Mouse (Mus musculus) left cerebral cortex, adult 9 months (tissue): Measurements from ENCODE around the gene Opcml.

Experiments
- DNase-seq, 2 experiments: peaks; one replicate each; pipeline ENCODE4 v3.0.0; 2022; ENCODE audit warnings: low spot score in 2 of 2

Gene Opcml

GRCm38 (mm10) chr9:28157092-28157491 lies 366.5 kb downstream of the Opcml start:
- DNase-seq, result no peak

- no peak for DNase-seq
These were observed 370.4 kb downstream of the Opcml start for GRCm38 (mm10) chr9:28160953-28161352.

DNA sequence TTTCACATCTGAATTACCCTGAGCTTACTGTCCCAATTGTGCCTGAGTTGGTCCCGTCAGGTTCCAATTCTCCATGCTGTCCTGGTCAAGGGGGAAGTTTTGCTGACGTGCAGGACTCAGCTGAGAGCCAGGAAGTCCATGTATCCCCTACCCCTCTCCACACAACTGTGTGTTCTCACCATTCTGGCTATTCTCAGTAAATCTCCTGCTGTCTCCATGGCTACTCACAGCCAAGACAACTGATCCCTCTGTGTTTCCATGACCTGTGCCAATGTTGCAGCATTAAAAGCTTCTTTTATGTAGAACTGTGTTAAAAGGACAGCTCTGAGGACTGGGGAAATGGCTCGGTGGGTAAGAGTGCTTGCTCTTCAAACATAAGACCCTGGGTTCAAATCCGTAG lies 373.4 kb downstream of the Opcml start:
- no peak for DNase-seq

DNA sequence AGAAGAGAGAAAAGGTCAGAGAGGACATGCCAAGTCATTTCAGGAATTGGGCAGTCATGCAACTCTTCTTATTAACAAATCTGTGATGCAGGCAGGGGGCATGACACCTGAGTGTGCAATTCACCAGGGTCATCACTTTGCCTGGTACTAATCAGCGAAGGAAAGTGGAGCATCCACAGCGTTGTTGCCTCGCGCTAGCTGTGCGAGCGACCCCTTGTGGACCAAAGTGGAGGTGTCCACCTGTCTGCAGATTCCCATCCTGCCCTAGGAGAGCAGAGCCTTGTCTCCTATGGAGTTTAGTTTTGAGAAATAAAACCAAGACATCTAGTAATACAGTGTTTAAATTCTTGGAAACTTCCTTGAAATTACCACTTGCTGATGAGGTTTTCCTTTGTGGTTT lies 381.3 kb downstream of the Opcml start:
- peak in 1 of 2 experiments; percentile 63 for DNase-seq

DNA sequence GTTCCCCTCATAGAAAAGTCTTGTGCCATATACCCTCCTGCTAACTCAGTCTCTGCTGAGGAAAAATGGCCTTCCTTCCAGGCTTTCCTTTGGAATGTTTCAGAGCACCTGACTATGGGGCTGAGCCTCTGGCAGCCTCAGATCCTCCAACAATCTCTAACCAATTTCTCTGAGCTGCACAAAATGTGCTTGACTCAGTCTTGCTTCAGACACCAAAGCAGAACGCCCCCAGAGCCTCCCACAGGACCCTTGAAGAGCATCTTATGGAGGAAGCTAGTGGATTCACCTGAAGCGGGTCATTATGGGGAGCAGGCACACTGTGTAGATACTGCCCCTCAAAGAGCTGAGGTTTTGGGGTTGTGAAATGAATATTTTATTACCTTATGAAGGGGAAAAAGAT lies 386.5 kb downstream of the Opcml start:
- no peak for DNase-seq

DNA sequence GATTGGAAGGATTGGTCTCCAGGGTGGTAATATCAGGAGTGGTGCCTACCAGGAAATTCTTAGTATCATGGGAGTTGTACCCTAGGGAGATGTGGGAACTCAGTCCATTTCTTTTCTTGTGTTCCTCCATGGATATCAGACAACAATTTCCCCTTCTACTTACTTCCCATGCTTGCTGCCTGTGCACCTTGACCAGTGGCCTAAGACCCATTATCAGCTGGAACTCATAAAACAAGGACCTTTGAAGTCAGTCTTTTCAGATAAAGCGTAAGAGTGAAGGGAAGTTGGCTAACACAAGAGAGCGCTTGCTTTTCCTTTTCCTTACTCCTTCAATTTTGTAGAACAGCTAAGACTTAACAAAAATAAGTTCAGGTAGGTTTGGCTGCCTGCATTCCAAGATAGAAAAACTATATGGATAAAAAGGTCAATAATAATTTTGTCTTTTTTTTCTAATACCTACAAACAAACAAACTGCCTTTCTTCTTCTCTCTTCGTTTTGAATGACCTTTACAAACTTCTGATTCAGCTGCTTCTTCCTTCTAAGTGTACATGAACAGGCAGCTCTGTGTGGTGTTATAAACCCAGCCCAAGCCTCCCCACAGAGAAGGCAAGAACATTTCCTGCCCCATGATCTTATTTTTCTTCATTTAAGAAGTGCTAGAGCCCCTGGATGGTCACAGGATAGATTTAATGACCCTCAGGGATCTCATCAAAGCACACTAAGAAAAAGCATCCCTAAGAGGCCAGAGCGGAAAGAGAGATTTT lies 387.7 kb downstream of the Opcml start:
- no peak for DNase-seq

GRCm38 (mm10) chr9:28181916-28182315 lies 391.3 kb downstream of the Opcml start:
- DNase-seq, result peak in 1 of 2 experiments; percentile 17

GRCm38 (mm10) chr9:28190226-28190625 lies 399.7 kb downstream of the Opcml start:
- no peak for DNase-seq

- no peak for DNase-seq
These were observed 400.2 kb downstream of the Opcml start for GRCm38 (mm10) chr9:28190751-28191150.

DNA sequence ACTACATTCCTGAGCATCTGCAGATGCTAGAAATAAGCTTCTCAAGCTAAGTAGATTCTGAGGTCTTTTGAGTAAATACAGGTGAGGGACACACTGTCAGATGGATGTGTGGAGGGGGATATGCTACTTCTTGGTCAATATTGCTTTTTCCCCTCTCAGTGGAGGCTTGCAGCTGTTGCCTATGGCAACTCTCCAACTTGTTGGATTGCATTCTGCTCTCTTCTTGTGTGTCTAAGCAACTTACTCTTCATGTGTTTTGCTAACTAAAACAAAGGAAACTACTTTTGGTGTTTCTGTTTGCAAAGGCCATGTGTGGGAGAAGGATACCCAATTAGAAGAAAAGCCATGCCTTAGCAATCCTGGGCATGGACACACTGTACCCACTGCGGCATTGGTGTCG lies 406.0 kb downstream of the Opcml start:
- DNase-seq, result no peak

DNA sequence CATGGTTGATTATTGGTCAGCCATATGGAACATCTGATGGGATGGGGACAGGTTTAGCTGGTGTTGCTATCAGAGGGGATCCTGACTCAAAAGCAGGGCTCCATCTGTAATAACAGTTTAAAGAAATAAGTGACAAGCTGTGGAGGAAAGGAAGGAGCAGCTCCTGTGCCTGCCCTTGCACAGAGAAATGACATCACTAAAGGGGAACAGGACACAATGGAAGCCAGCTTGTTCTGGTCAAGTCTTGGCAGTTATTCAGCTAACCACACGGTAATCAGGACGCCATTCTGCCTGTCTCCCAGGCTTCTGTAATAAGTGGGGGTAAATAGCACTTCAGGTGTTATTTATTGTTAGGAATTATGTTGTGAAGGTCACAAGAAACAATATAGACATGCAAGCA lies 406.5 kb downstream of the Opcml start:
- DNase-seq, result no peak

DNA sequence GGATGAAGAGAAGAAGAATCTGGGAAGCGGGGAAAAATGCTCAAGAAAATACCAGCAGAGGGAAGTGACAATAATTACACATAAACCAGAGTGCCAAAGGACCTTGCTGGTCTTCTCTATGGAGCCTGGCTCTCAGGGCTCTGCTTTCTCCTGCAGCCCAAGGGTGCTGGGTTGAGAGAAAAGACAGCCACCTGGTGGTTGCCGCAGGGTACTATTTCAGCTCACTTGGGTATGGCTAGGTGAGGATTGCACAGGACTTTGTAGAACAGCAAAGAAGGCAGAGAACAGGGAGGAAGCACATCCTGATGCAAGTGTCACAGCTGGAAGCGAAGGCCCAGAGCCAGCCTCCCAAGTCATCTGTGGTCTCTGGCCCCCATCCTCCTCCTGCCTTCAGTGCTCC lies 407.1 kb downstream of the Opcml start:
- DNase-seq, result peak; percentile 19 to 72

DNA sequence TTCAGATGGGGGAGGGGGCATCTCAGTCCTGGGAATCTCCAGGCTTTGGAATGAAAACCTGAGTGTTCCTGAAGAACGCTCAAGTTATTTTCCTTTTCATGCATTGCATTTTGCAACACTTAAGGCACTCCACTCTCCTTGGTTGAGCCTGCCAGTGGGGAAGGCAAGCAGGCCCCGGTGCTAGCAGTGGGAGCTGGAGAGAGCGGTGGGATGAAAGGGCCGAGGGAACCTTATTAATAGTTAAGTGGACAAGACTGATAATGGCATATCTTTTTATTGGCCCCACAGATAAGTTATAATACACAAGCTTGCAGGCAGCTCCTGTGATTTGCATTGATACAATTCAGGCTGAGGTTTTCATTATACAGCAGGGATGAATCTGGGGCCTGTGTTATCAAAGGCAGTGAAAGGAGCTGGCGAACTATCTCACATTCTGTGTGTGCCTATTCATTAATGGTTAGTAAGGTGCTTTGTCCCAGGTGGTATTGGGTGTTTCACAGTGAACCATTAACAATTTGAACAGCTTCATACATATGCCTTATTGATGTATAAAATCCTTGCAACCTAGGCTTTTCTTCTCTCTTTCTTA lies 407.6 kb downstream of the Opcml start:
- DNase-seq, result no peak

DNA sequence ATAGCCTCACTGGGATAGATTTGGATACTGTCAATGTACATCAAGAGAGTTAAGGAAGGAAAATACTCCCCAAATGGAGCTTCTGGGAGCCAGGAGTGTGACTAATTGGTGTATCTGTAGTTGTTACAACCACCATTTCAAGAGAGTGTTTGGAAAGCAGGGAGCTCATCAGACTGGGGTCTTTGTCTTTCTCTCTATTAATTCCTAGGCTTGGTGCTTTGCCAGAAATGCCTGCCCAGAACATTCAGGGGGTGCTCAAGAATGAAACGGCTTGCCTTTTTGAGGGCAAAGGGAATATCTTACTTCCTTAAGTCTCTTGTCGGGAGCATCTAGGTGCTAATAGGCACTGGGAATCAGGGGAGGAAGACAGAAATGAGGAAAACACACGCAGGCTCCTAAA lies 416.9 kb downstream of the Opcml start:
- no peak for DNase-seq

GRCm38 (mm10) chr9:28208696-28209095 lies 418.1 kb downstream of the Opcml start:
- DNase-seq, result no peak

- no peak for DNase-seq
These were observed 421.3 kb downstream of the Opcml start for GRCm38 (mm10) chr9:28211877-28212276.

- DNase-seq, result no peak
These were observed 423.3 kb downstream of the Opcml start for GRCm38 (mm10) chr9:28213893-28214292.

GRCm38 (mm10) chr9:28218026-28218646 lies 427.6 kb downstream of the Opcml start:
- peak in 1 of 2 experiments; percentile 25 for DNase-seq

DNA sequence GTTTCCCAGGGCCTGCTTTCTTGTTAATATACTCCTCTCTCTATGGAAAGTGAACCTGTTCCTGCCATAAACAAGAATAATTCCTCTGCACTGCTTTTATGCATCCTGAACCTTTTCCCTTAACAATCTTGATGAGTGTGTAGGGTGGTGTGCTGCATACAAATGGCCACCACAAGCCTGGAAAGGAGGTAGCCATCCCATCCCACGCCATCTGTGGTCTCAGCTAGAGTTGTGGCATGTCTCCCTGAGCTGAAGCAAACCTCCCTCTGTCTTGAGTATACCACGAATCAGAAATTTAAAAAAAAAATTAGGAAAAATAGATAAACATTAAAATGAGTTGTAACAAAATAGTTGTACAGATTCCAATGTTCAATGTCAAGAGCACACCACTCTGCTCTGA lies 432.2 kb downstream of the Opcml start:
- DNase-seq, result no peak

DNA sequence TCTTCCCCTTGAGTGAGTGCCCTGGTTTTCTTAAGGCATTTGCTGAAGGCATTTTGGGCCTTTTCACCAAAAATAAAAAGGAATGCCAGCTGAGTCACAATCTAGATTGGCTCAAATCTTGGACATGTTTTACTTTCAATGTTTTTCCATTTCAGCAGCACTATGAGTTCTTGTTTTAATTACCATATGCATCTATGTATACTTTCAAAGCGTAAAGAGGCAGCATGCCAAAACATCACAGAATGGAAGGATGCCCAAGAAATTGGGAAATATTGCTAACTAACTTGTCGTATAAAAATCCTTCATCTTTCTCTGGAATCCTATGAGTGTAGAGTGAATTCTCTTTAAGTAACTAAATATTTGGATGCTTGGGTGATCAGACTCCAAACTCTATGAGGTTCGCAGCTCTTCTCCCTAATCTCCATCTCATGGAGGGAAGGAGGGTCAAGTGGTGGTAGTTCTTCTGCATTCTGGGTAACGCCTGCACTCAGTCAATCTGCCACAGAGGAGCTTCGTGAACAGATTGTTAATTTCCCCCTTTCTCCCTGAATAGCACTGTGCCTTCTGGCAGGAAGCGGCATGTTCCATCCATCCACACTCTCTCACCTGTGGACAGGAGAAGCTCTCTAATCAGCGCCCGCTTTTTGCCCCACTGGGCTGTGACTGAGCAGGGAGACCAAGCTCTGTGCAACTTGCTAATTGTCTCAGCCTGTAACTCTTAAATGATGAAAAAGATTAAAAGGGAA lies 435.4 kb downstream of the Opcml start:
- DNase-seq, result peak in 1 of 2 experiments; percentile 79

DNA sequence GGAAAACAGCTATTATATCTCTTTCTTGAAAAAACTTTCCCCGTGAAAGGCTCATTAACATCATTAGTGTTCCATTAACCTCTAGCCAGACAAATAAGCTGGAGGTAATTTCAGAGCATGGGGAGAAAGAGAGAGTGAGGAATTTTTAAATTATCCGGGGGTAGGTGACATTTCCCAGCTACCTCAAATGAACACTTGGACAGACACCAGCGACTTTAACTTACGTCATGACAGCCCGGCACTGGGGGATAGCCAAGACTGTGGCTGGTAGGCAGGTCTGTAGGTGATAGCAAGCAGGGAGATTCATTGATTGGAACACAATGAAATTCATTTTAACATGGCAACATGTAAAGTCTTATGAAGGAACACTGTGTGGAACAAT lies 436.0 kb downstream of the Opcml start:
- DNase-seq, result peak in 1 of 2 experiments; percentile 55

DNA sequence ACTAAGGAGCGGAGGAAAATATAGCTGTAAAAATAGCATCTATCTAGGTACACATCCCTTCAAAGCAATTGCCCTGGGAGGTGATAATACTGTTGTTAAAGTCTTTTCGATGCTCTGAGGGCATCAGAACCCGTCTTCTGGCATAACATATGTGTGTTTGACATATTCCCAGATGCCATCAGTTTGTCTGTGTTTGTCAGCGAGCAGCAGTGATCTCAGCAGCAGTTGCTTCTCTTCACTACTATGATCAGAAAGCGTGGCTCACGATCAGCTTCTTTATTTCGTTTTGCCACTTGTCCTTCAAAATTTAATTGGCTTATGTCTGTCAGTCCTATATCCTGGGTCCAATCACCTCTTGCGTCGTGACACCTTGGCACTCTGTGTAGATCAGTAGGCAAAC lies 447.9 kb downstream of the Opcml start:
- DNase-seq, result no peak
